Mouse (Mus musculus) spleen, adult 2 months (tissue): ENCODE data around the gene Fam131c.

ENCODE experiments used
- CTCF ChIP-seq: fragments of 200-500 bp; IDR thresholded peaks from 2 replicates; pipeline ENCODE4 v1.5.1; 2011; ENCODE audit warnings: mild to moderate bottlenecking, inconsistent platforms; ENCODE audit not compliant: insufficient read depth, insufficient read length, insufficient replicate concordance; ENCODE audit errors: extremely low read depth
- POLR2A ChIP-seq: fragments of 200-500 bp; IDR thresholded peaks from 2 replicates; pipeline ENCODE4 v1.6.1; 2011; ENCODE audit warnings: low read depth, low read length, inconsistent platforms

- peak; percentile 45; the same call in 1 of the 2 replicates for TF ChIP-seq CTCF
- TF ChIP-seq POLR2A: no peak
These were observed 38.7 kb downstream of the Fam131c start for GRCm38 (mm10) chr4:141406516-141407299.
